Mouse (Mus musculus) thymus, adult 18-20 months (tissue): ENCODE data around the gene Bhlha9.

Source experiments
- DNase-seq, 2 experiments: peaks; one replicate each; pipeline ENCODE4 v3.0.0; 2022; ENCODE audit warnings: mixed read lengths in 2 of 2

Bhlha9 gene

GRCm38 (mm10) chr11:76671871-76672475, at the start of gene Bhlha9:
Gene Bhlha9, plus strand, starts transcription at chr11:76672470.
- no peak for DNase-seq

GRCm38 (mm10) chr11:76622566-76623205, 49.6 kb upstream of the Bhlha9 start:
- DNase-seq, result peak; percentile 4 to 8

GRCm38 (mm10) chr11:76623206-76623961, 48.9 kb upstream of the Bhlha9 start:
- DNase-seq, result peak; percentile 8 to 10

- DNase-seq, result no peak
Observed at GRCm38 (mm10) chr11:76624071-76624470, 48.2 kb upstream of the Bhlha9 start.

- no peak for DNase-seq
Observed at GRCm38 (mm10) chr11:76624881-76625280, 47.4 kb upstream of the Bhlha9 start.

DNA sequence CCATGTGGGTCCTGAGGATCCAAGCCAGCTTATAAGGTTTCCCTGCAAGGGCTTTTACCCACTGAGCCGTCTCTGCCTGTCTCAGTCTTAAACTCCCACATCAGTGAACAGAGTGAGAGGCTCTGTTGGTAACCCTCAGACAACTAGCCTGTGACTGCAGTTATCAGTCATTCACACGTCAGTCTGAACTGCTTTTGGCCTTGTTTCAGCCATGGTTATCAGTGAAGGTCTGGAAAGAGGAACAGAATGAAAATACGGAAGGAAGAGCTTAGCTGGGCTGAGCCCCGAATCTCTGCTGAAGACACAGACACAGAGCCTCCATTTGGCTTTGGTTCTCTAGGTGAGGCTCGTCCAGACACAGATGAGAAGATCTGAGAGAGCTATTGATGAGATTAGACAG, 43.7 kb upstream of the Bhlha9 start:
- no peak for DNase-seq

DNA sequence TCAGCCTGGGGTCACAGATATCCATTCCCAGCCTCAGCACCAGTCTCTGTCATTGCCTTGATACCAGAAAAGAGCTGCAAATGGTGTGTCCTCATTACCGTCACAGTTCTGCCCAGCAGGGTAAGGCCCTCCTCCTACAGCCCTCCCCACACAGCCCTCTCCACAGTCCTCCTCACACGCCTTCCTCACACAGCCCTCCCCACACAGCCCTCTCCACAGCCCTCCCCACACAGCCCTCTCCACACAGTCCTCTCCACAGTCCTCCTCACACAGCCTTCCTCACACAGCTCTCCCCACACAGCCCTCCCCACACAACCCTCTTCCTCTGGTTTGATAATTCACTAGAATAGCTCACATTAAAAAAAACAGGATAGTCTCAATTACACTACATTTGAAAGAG, 42.2 kb upstream of the Bhlha9 start:
- no peak for DNase-seq

DNA sequence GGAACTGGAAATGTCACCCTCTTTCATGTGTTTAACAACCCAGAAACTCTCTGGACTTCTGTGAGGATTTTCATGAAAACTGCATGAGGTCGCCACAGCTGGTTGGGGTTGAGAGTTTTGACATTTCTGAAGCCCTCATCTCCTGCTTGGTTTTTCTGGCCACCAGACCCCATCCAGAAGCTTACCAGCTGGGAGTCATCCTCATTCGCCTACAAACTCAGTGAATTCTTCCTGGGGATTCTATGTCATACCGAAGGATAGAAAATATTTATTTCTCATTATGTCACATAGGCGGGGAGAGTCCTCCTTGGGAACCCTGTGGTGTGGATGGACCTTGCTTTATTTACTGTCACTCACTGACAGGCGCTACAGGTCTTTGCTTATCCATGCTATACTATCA, 41.8 kb upstream of the Bhlha9 start:
- no peak for DNase-seq

DNA sequence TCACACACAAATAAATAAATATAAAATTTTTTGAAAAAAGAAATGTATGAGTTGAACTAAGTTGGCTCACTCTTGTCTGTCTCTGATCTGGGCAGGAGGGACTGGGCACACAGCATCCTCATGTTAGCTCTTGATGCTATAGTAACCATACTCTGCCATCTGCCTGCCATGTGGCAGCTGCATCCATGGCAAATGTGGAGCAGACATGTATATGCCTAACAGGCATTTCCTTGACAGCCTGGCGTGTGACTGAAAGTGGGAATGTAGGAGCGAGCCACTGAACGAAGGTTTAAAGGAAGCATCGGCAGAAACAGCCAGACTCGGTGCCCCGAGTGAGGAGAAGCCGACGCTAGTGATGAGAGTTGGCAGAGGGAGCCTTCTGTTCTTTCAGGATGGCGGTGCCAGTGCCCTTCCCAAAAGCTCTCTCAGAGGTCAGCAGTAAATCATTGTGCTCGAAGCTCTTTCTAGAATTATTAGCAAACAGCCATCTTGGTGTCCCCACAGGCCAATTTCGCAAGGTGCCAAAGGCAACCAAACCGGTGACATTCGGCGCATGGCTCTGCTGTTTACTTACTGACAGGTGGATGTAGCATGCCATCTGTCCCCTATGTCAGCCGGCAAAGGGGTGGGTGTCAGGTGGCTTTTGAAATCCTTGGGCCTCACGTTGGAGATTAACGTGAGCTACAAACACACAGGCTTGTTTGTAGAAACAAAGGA, 32.8 kb upstream of the Bhlha9 start:
- DNase-seq, result no peak

- no peak for DNase-seq
Observed at GRCm38 (mm10) chr11:76640231-76640630, 32.0 kb upstream of the Bhlha9 start.

DNA sequence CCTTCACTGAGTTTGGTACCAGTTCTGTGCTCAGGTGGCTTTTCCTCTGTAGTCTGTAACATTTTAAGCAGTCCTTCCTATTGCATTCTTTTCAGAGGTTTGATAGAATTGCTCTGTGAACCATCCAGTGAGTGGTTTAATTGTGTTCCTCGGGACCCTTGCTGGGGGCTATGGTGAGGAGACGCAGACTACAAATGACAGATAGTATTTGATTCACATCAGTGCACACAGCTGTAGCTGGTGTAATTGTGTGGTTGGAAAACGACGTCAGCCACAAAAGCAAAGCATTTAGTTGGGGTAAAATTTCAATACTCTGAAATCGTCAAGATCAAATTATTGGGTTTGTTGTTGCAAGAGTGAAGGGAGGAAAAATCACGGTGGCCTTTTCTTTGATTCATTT, 28.0 kb upstream of the Bhlha9 start:
- DNase-seq, result no peak

GRCm38 (mm10) chr11:76645036-76645435, 27.2 kb upstream of the Bhlha9 start:
- DNase-seq, result no peak

DNA sequence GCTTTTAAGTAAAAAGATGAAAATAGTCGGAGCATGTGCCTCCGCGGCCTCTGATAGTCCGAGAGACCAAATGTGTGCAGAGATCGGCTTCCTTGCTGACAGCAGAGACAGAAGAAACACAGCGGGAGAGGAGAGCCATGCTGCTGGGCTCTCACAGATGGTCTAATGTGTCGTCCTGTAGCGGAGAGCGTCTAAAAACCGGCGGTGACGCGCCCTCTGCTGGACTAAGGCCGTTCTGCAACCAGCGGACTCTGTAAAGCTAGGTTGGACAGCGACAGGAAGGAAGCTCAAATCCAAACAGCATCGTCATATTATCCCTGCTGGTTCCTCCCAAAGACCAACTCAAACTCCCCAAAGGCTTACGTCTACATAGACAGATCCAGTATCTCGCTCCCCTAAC, 26.3 kb upstream of the Bhlha9 start:
- peak; percentile 47 to 63 for DNase-seq

- no peak for DNase-seq
Observed at GRCm38 (mm10) chr11:76647062-76647461, 25.2 kb upstream of the Bhlha9 start.

DNA sequence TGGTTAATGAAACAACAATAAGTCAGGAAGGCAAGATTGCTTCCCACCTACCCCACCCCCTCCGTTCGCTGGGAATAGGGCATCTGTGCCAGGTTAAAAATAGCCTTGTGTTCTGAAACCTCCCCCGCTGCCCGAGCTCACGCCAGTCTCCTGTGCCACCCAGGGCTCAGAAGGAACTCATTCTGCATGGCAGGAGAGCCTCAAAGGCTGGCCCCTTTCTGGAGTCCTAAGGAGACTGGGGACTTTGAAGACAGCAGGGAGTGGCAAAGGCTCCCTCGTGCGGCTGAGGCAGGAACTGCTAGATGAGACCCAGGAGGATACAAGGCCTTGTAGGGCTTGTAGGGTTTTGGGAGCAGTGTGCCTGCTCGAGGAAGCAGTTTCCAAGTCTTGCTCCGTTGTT, 24.8 kb upstream of the Bhlha9 start:
- peak; percentile 16 to 35 for DNase-seq

- DNase-seq, result no peak
Observed at GRCm38 (mm10) chr11:76650862-76651560, 21.3 kb upstream of the Bhlha9 start.

DNA sequence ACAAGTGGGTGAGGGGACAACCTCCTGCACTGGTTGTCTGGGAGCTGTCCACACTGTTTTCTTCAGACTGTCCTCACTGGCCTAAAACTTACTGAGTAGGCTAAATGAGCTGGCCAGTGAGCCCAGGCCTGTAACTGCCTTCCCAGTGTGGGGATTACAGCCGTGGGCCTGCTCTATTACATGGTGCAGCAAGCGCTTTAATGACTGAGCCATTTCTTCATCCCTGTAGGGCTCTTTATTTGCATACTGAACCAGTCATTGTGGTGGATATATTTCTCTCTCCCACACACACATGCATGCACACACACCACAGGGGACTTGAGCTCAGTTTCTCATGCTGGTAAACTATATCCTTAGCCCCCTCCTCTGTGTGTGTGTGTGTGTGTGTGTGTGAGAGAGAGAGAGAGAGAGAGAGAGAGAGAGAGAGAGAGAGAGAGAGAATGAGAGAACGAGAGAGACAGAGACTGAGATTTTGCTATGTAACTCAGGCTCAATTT, 19.4 kb upstream of the Bhlha9 start:
- DNase-seq, result no peak

GRCm38 (mm10) chr11:76655106-76655505, 17.2 kb upstream of the Bhlha9 start:
- DNase-seq, result no peak

DNA sequence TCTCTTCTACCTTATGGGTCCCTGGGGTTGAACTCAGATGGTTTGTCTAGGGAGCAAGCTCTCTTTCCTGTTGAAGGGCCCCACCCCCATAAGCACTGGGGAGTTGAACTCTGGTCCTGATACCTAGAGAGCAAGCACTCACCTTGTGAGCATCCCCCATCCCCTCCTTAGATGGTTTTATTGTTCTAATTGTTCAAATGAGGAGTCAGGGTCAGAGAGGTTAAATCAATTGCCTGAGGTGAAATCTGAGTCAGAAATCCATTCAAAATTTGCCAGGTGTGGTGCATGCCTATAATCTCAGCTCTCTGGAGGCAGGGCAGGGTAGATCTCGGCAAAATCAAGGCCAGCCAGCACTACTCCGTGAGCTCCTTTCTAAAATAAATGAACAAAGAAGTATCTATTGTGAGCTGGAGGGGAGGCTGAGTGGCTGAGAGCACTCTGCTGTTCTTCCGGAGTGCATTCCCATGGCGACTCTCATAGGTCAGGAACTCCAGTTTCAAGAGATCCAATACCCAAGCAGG, 14.8 kb upstream of the Bhlha9 start:
- DNase-seq, result no peak

- no peak for DNase-seq
Observed at GRCm38 (mm10) chr11:76659138-76659930, 12.9 kb upstream of the Bhlha9 start.

- no peak for DNase-seq
Observed at GRCm38 (mm10) chr11:76661790-76662468, 10.3 kb upstream of the Bhlha9 start.
